Mouse (Mus musculus): Measurements from ENCODE around the gene Cdhr5.

Gene Cdhr5

DNA sequence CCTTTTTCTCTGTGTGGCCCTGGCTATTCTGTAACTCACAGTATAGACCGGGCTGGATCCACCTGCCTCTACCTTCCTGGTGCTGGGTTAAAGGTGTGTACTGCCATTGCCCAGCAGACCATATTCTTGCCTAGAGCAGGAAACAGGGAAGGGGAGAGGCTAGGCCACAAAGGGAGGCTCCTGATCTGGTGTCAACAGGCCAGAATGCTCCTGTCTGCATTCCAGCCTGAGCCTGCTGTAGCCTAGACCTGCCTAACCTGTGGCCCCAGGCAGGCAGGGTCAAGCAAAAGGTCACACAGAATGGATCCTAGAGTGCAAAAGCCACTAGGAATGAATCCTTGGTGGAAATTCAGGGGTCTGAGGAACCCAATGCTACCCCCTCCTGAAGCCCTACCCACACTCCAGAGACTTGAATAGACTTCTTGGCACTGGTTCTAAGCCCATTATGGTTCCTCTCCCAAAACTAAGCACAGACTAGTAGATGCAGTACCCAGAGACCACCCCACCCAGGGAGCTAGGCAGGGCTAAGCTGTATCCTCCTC lies 57.0 kb downstream of the Cdhr5 start:
- no peak for TF ChIP-seq GATA4 (IDR thresholded peaks at IDR 0.05; ENCODE audit: insufficient replicate concordance, low read length)

All from liver, adult (tissue).